Mouse (Mus musculus): ENCODE measurements around the gene Gm31571. TPM values are rescaled to one million over a fixed set of nuclear protein-coding genes. Genes with fewer than 3 reads are reported as not detected.

Gm31571 gene
- not detected for polyA plus RNA-seq (2014; fragmentation: Illumina TruSeq; extraction: RNeasy Lipid Tissue Mini Kit (QIAGEN cat#74804); ENCODE audit: low replicate concordance)

GRCm38 (mm10) chrY:22051253-22051652 lies at the start of gene Gm31571:
TSS of gene Gm31571 (minus strand) at chrY:22051353.

Data from small intestine, adult 10 weeks (tissue).